17 mouse cellular contexts compared by ENCODE assay signal in the genomic region with DNA sequence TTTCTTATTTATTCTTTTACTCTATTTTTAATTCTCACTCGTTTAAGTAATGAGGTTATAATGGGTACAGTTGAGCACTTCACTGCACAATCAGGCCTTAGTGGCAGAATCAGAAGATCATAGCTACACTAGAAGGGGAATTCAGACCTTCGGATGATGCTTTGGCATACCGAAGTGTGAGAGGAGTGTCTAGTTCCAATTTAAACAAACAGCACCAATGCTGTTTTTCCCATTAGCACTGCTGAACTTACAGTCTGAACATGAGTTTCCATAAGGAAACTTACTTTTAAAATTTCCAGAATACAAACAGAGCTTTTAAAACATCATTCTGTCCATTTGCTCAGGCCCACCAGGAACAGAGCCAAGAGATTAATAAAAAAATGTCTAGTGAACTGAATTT.
"Had no signal": no experiment of that assay in that cellular context is flagged by ENCODE, and none has a peak within 500 bp of the region (broad histone marks: within the 10 kb centered on the region; RNA-seq: fewer than 3 reads in every experiment).

No protein-coding gene starts in this region.

- H3K36me3 ChIP-seq: lung, embryonic 15.5 days; midbrain, embryonic 13.5 days; midbrain, embryonic 15.5 days; neural tube, embryonic 12.5 days; stomach, embryonic 15.5 days had no signal

- ATAC-seq: lung, postnatal 0 days; midbrain, embryonic 13.5 days; midbrain, embryonic 15.5 days had no signal

- H3K4me1 ChIP-seq: lung, embryonic 15.5 days; megakaryocyte, embryonic 14.5 days; midbrain, embryonic 13.5 days; midbrain, embryonic 15.5 days; neural tube, embryonic 12.5 days; stomach, embryonic 15.5 days had no signal

- H3K9ac ChIP-seq: lung, embryonic 15.5 days; midbrain, embryonic 13.5 days; midbrain, embryonic 15.5 days; neural tube, embryonic 12.5 days; stomach, embryonic 15.5 days had no signal

- H3K4me2 ChIP-seq: lung, embryonic 15.5 days; midbrain, embryonic 11.5 days; midbrain, embryonic 13.5 days; midbrain, embryonic 15.5 days; neural tube, embryonic 12.5 days; stomach, embryonic 15.5 days had no signal

- H3K4me3 ChIP-seq: lung, embryonic 15.5 days; megakaryocyte, embryonic 14.5 days; midbrain, embryonic 13.5 days; midbrain, embryonic 15.5 days; neural tube, embryonic 12.5 days; stomach, embryonic 15.5 days had no signal

- H3K9me3 ChIP-seq: lung, embryonic 15.5 days; megakaryocyte, embryonic 14.5 days; midbrain, embryonic 13.5 days; midbrain, embryonic 15.5 days; neural tube, embryonic 12.5 days; stomach, embryonic 15.5 days had no signal

- H3K27me3 ChIP-seq: lung, embryonic 15.5 days; megakaryocyte, embryonic 14.5 days; midbrain, embryonic 13.5 days; midbrain, embryonic 15.5 days; neural tube, embryonic 12.5 days; stomach, embryonic 15.5 days had no signal

- H3K27ac ChIP-seq: lung, embryonic 15.5 days; macrophage; midbrain, embryonic 13.5 days; midbrain, embryonic 15.5 days; neural tube, embryonic 12.5 days; stomach, embryonic 15.5 days; stomach, postnatal 0 days had no signal

- DNase-seq: lung, adult 2 months; lung, postnatal 14 days; lung, postnatal 36 days; right cerebral cortex, postnatal 14 days; thymus, adult 2 months; thymus, postnatal 25 days; thymus, postnatal 4 days had no signal
